Mouse (Mus musculus): ENCODE results near the gene Appl1.

Appl1 gene

GRCm38 (mm10) chr14:26971106-26971789 is at the start of gene Appl1:
Gene Appl1 (minus strand): TSS chr14:26971232.
- Histone ChIP-seq H3K27me3 (ENCODE audit: control insufficient read depth, insufficient read depth, low read length, poor library complexity, severe bottlenecking) (peaks cover 2% of the 10 kb centered on the region; the same call in 1 of the 2 replicates), H3K36me3 (ENCODE audit: control insufficient read depth, insufficient read depth, low read length, poor library complexity, severe bottlenecking) (no peaks in the 10 kb centered on the region)
- peak; percentile 15 for DNase-seq (ENCODE audit: low read depth, low spot score)

GRCm38 (mm10) chr14:27019850-27020249 is 48.8 kb upstream of the Appl1 start:
- Histone ChIP-seq H3K36me3 (ENCODE audit: control insufficient read depth, insufficient read depth, low read length, poor library complexity, severe bottlenecking) (no peaks in the 10 kb centered on the region), H3K27me3 (ENCODE audit: control insufficient read depth, insufficient read depth, low read length, poor library complexity, severe bottlenecking) (no peaks in the 10 kb centered on the region)
- DNase-seq (ENCODE audit: low read depth, low spot score), result no peak

DNA sequence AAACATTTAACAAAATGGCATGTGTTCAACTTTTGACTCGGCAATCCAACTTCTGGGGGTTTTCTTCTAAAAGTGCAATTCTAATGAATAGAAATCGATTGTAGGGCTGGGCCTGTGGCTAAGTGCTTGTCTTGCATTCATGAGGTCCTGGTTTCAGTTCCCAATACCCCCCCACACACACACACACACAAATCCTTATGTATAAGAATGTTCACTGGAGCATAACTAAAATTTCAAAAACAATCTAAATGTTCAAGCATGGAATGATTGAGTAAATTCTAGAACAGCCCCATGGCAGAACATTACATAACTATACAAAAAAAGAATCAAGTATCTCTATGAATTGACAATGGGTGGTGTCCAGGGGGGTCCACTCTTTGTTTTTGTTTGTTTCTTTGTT is 46.9 kb upstream of the Appl1 start:
- peak; percentile 60 for DNase-seq (ENCODE audit: low read depth, low spot score)
- Histone ChIP-seq H3K27me3 (ENCODE audit: control insufficient read depth, insufficient read depth, low read length, poor library complexity, severe bottlenecking) (no peaks in the 10 kb centered on the region), H3K36me3 (ENCODE audit: control insufficient read depth, insufficient read depth, low read length, poor library complexity, severe bottlenecking) (no peaks in the 10 kb centered on the region)

- no peak for DNase-seq (ENCODE audit: low read depth, low spot score)
- Histone ChIP-seq H3K36me3 (ENCODE audit: control insufficient read depth, insufficient read depth, low read length, poor library complexity, severe bottlenecking) (no peaks in the 10 kb centered on the region), H3K27me3 (ENCODE audit: control insufficient read depth, insufficient read depth, low read length, poor library complexity, severe bottlenecking) (no peaks in the 10 kb centered on the region)
Measured at GRCm38 (mm10) chr14:27013658-27014057, 42.6 kb upstream of the Appl1 start.

DNA sequence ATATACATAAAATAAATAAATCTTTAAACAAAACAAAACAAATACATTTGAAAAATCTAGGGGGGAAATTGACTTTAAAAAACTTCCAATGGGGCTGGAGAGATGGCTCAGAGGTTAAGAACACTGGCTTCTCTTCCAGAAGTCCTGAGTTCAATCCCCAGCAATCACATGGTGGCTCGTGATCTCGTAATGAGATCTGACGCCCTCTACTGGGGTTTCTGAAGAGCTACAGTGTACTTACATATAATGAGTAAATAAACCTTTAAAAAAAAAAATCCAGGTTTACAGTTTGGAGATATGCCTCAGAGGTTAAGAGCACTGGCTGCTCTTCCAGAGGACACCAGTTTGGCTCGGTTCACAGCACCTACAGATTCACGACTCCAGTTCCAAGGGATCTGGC is 40.5 kb upstream of the Appl1 start:
- DNase-seq (ENCODE audit: low read depth, low spot score), result no peak
- Histone ChIP-seq H3K27me3 (ENCODE audit: control insufficient read depth, insufficient read depth, low read length, poor library complexity, severe bottlenecking) (no peaks in the 10 kb centered on the region), H3K36me3 (ENCODE audit: control insufficient read depth, insufficient read depth, low read length, poor library complexity, severe bottlenecking) (no peaks in the 10 kb centered on the region)

DNA sequence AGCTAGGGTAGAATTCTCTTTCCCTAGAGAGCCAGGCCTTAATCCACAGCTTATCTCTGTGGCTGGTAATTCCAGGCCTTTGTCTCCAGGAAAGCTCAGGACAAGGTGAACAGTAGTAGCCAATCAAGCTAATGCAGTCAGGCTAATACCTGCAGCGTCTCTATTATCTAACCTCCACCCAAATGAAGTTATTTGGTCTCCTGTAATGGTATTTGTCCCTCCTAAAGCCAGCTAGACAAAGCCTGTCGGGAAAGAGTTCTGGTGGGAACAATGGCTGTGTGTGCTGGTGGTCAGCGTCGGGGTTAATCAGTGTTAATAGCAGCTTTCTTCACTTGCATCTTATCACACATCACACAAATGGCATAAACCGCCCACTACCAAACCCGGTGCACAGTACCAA is 34.9 kb upstream of the Appl1 start:
- H3K27me3 ChIP-seq (ENCODE audit: control insufficient read depth, insufficient read depth, low read length, poor library complexity, severe bottlenecking), result no peaks in the 10 kb centered on the region
- no peaks in the 10 kb centered on the region for H3K36me3 ChIP-seq (ENCODE audit: control insufficient read depth, insufficient read depth, low read length, poor library complexity, severe bottlenecking)
- DNase-seq (ENCODE audit: low read depth, low spot score), result no peak

- no peak for DNase-seq (ENCODE audit: low read depth, low spot score)
Measured at GRCm38 (mm10) chr14:27004906-27005305, 33.9 kb upstream of the Appl1 start.

DNA sequence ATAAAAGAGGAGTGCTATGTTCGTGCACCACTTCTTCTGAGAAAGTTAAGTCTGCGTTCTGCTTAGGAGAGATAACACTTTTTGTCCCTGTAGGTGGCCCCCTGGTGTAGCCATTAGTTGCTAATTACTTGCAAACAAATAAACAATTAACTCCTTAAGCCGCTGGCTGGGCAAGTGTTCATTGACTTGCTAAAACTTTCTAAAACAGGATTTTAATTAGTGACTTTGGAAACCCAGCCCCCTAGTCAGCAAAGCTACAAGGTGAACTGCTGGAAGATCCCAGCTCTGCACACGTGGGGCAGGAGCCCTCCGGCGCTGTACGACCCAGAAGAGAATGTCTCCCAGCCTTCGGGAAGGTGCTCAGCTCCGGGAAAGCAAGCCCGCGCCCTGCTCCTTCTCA is 29.4 kb upstream of the Appl1 start:
- Histone ChIP-seq H3K36me3 (ENCODE audit: control insufficient read depth, insufficient read depth, low read length, poor library complexity, severe bottlenecking) (no peaks in the 10 kb centered on the region), H3K27me3 (ENCODE audit: control insufficient read depth, insufficient read depth, low read length, poor library complexity, severe bottlenecking) (no peaks in the 10 kb centered on the region)
- no peak for DNase-seq (ENCODE audit: low read depth, low spot score)

More at GRCm38 (mm10) chr14:27004906-27005305, 33.9 kb upstream of the Appl1 start:
- no peaks in the 10 kb centered on the region for H3K36me3 ChIP-seq (ENCODE audit: control insufficient read depth, insufficient read depth, low read length, poor library complexity, severe bottlenecking)
- H3K27me3 ChIP-seq (ENCODE audit: control insufficient read depth, insufficient read depth, low read length, poor library complexity, severe bottlenecking), result no peaks in the 10 kb centered on the region

- H3K27me3 ChIP-seq (ENCODE audit: control insufficient read depth, insufficient read depth, low read length, poor library complexity, severe bottlenecking), result no peaks in the 10 kb centered on the region
- no peak for DNase-seq (ENCODE audit: low read depth, low spot score)
- H3K36me3 ChIP-seq (ENCODE audit: control insufficient read depth, insufficient read depth, low read length, poor library complexity, severe bottlenecking), result no peaks in the 10 kb centered on the region
Measured at GRCm38 (mm10) chr14:26996257-26996656, 25.2 kb upstream of the Appl1 start.

- peak; percentile 77 for DNase-seq (ENCODE audit: low read depth, low spot score)
- H3K36me3 ChIP-seq (ENCODE audit: control insufficient read depth, insufficient read depth, low read length, poor library complexity, severe bottlenecking), result no peaks in the 10 kb centered on the region
Measured at GRCm38 (mm10) chr14:26994211-26994741, 23.2 kb upstream of the Appl1 start, which contains the start of gene Hesx1. Gene Hesx1 (plus strand): TSS chr14:26994416.

DNA sequence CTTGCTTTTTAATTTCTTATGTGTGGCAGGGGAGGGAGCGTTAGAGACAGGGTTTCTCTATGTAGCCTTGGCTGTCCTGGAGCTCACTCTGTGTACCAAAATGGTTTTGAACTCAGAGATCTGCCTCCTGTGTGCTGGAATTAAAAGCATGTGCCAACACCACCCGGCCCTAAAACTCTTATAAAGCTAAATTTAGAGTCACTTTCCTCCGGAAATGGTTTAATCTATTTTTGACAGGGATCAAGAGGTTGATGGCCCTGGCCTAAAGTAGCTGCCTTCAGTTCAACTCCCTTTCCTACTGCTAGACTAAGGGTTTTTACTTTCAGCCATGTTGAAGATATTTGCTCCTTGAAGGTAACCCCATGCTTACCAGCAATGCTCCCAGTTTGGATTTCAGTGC is 22.4 kb upstream of the Appl1 start:
- Histone ChIP-seq H3K36me3 (ENCODE audit: control insufficient read depth, insufficient read depth, low read length, poor library complexity, severe bottlenecking) (no peaks in the 10 kb centered on the region), H3K27me3 (ENCODE audit: control insufficient read depth, insufficient read depth, low read length, poor library complexity, severe bottlenecking) (no peaks in the 10 kb centered on the region)
- DNase-seq (ENCODE audit: low read depth, low spot score), result no peak

More at GRCm38 (mm10) chr14:26994211-26994741, 23.2 kb upstream of the Appl1 start, which contains the start of gene Hesx1:
- H3K27me3 ChIP-seq (ENCODE audit: control insufficient read depth, insufficient read depth, low read length, poor library complexity, severe bottlenecking), result no peaks in the 10 kb centered on the region

DNA sequence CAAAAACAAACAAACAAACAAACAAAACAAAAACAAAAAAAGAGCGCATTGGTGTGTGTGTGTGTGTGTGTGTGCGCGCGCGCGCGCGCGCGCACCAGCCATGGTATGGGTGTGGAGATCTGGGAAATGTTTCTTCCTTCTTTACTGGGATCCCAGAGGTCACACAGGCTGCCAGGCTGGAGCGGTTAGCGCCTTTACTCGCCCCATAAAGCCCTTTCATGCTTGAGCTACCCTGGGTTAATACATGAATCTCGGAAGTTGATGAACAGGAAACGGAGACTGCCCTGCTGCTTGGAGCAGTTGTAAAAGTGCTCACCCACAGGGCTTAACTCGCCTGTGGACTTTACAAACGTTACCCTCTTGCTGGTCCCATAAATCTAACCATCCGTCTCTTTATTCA is 20.6 kb upstream of the Appl1 start:
- H3K27me3 ChIP-seq (ENCODE audit: control insufficient read depth, insufficient read depth, low read length, poor library complexity, severe bottlenecking), result no peaks in the 10 kb centered on the region
- no peaks in the 10 kb centered on the region for H3K36me3 ChIP-seq (ENCODE audit: control insufficient read depth, insufficient read depth, low read length, poor library complexity, severe bottlenecking)
- DNase-seq (ENCODE audit: low read depth, low spot score), result no peak

GRCm38 (mm10) chr14:26988694-26989093 is 17.7 kb upstream of the Appl1 start:
- peak; percentile 58 for DNase-seq (ENCODE audit: low read depth, low spot score)
- no peaks in the 10 kb centered on the region for H3K27me3 ChIP-seq (ENCODE audit: control insufficient read depth, insufficient read depth, low read length, poor library complexity, severe bottlenecking)
- H3K36me3 ChIP-seq (ENCODE audit: control insufficient read depth, insufficient read depth, low read length, poor library complexity, severe bottlenecking), result no peaks in the 10 kb centered on the region

DNA sequence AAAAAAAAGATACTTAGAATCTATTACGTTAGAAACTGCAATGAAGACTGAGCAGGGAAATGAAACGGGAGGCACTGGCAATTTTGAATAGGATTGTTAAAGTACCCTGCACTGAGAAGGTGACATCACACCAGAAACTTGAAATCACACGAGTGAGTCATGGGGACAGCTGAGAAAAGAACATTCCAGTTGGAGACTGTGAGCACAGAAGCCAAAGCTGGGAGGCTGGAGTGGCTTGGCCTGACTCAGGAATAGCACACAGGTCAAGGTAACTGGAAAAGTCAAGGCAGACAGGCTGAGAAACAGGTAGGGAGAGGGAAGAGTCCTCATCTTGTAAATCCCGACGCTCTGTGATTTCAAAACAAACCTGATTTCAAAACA is 11.1 kb upstream of the Appl1 start:
- H3K36me3 ChIP-seq (ENCODE audit: control insufficient read depth, insufficient read depth, low read length, poor library complexity, severe bottlenecking), result no peaks in the 10 kb centered on the region
- no peak for DNase-seq (ENCODE audit: low read depth, low spot score)
- H3K27me3 ChIP-seq (ENCODE audit: control insufficient read depth, insufficient read depth, low read length, poor library complexity, severe bottlenecking), result no peaks in the 10 kb centered on the region

DNA sequence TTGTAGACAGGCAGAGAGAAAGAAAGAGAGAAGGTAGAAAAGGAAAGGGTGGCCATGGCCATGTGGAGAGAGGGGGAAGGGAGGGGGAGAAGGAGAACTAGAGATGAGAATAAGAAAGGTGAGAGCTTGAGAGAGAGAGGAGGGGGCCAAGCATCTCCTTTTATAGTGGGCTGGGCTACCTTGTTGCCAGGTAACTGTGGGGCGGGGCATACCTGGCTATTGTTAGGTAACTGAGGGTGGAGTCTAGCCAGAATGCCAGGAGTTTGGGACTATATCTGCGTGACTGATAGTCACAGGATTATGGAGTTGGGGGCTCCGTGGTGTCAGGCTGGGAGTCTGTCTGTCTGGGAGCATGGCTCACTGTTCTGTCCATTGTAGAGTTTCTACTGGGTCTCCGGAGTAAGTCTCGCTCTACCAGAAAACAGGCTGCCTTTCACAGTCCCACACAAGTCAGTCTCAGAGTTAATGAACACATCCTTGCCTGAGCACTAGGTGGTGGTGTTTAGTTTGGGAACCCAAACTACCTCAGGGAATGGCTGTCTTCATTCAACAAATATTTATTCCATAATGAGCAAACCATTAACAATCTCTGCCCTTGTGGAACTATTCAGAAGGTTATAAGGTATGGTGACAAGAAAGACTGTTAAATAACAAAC is 10.6 kb upstream of the Appl1 start:
- no peaks in the 10 kb centered on the region for H3K27me3 ChIP-seq (ENCODE audit: control insufficient read depth, insufficient read depth, low read length, poor library complexity, severe bottlenecking)
- no peak for DNase-seq (ENCODE audit: low read depth, low spot score)
- H3K36me3 ChIP-seq (ENCODE audit: control insufficient read depth, insufficient read depth, low read length, poor library complexity, severe bottlenecking), result no peaks in the 10 kb centered on the region
